In the genomic region with DNA sequence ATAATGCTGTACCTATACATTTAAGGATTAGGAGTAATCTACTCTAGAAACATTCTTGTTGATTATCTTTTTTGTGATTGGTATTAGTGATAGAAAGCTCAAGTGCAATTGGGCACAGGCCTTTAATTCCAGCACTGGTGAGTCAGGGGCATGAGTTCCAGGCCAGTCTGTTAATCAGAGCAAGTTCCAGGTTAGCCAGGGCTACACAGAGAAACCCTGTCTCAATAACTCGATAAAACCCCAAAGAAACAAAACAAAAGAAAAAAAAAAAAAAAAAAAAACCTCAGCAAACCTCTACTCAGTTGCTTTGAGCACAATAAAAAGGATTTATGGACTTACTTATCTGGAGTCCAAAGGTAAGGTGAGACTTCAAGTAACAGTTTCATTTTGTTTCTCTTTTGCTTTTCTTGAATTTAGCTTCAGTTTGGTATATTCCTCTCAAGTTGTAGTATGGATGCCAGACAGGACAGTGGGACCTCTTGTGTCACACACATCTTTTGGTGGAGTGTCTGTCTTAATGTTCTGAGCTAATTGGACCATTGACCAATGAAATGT, we compare ENCODE assay signal across 24 mouse cellular contexts. TPM values are rescaled to one million over a fixed set of nuclear protein-coding genes. Genes with fewer than 3 reads are reported as not detected.
DNase-seq lines count a peak whose midpoint lies in the region; ATAC-seq and TF ChIP-seq lines count a peak whose summit lies in the region.
"Had no signal": no experiment of that assay in that cellular context is flagged by ENCODE, and none has a peak within 500 bp of the region (broad histone marks: within the 10 kb centered on the region; RNA-seq: fewer than 3 reads in every experiment).

No protein-coding gene starts in this region.

- H3K36me3 ChIP-seq in MEL (ENCODE audit: control insufficient read depth in 1 of 2, insufficient read depth in 2 of 2, low read length in 2 of 2): peaks cover 0 to 13% of the 10 kb centered on the region in 2 experiments; a peak in 2 of 4 replicates
- H3K36me3 ChIP-seq in intestine, embryonic 16.5 days (ENCODE audit: control insufficient read depth, insufficient read depth, low read length): no peaks in the 10 kb centered on the region
- peaks cover 1% of the 10 kb centered on the region for H3K36me3 ChIP-seq in small intestine, adult 2 months (ENCODE audit: control insufficient read depth, insufficient read depth, low read length)
- H3K36me3 ChIP-seq: embryonic facial prominence, embryonic 13.5 days; embryonic facial prominence, embryonic 15.5 days; forebrain, embryonic 12.5 days had no signal

- H3K79me2 ChIP-seq in MEL (ENCODE audit: control insufficient read depth, insufficient read depth, low read length, poor library complexity): peaks cover 1% of the 10 kb centered on the region; the same call in 1 of the 2 replicates

- peak; percentile 82 for ATAC-seq in intestine, embryonic 16.5 days
- ATAC-seq in CD4-positive, CD25-positive, alpha-beta regulatory T cell, adult 4 months: no peak
- ATAC-seq: forebrain, embryonic 14.5 days; forebrain, embryonic 16.5 days; Patski had no signal

- no peak overlapping the region for H3K27ac ChIP-seq in MEL (ENCODE audit: control insufficient read depth, low read depth, low read length)
- no peak overlapping the region for H3K27ac ChIP-seq in intestine, embryonic 16.5 days (ENCODE audit: low read length)
- H3K27ac ChIP-seq in small intestine, adult 2 months (ENCODE audit: insufficient read depth, low read depth, low read length): 0 out of 2 replicates have a peak overlapping the region, but pooled peaks have one; percentile 63
- H3K27ac ChIP-seq: embryonic facial prominence, embryonic 13.5 days; embryonic facial prominence, embryonic 15.5 days; forebrain, embryonic 10.5 days; forebrain, embryonic 12.5 days had no signal

- no peak for TF ChIP-seq CTCF in MEL (IDR thresholded peaks at IDR 0.05 in 2 of 3, conservative IDR thresholded peaks at IDR 0.05 in 1 of 3; ENCODE audit: control insufficient read depth in 1 of 3, insufficient read depth in 1 of 3, low read depth in 2 of 3, low read length in 3 of 3, poor library complexity in 1 of 3, severe bottlenecking in 1 of 3)
- TF ChIP-seq CTCF in small intestine, adult 2 months (IDR thresholded peaks at IDR 0.05; ENCODE audit: extremely low read depth, insufficient read length, insufficient replicate concordance, low read depth, low read length): no peak

- H3K4me1 ChIP-seq in MEL (ENCODE audit: control insufficient read depth in 1 of 2, insufficient read depth in 2 of 2, low read length in 2 of 2): peaks cover 0 to 8% of the 10 kb centered on the region in 2 experiments; a peak in 3 of 4 replicates
- H3K4me1 ChIP-seq in intestine, embryonic 16.5 days (ENCODE audit: control insufficient read depth, insufficient read depth, low read length): no peaks in the 10 kb centered on the region; the same call in 1 of the 2 replicates
- peaks cover 12% of the 10 kb centered on the region; the same call in 1 of the 2 replicates for H3K4me1 ChIP-seq in small intestine, adult 2 months (ENCODE audit: control insufficient read depth, insufficient read depth, insufficient read length, low read length)
- H3K4me1 ChIP-seq: embryonic facial prominence, embryonic 13.5 days; embryonic facial prominence, embryonic 15.5 days; forebrain, embryonic 10.5 days; forebrain, embryonic 12.5 days had no signal

- TF ChIP-seq RAD21 in MEL (IDR thresholded peaks at IDR 0.05; ENCODE audit: low read depth, low read length): no peak

- TF ChIP-seq POLR2A in MEL (IDR thresholded peaks at IDR 0.05; ENCODE audit: control insufficient read depth in 1 of 2, insufficient read depth in 1 of 2, low read depth in 1 of 2, low read length in 2 of 2, poor library complexity in 1 of 2): no peak
- no peak for TF ChIP-seq POLR2A in small intestine, adult 2 months (IDR thresholded peaks at IDR 0.05; ENCODE audit: low read depth, low read length)

- H3K27me3 ChIP-seq in MEL (ENCODE audit: control insufficient read depth in 1 of 2, insufficient read depth in 2 of 2, low read length in 2 of 2): no peaks in the 10 kb centered on the region
- no peaks in the 10 kb centered on the region for H3K27me3 ChIP-seq in intestine, embryonic 16.5 days (replicated peaks; ENCODE audit: control insufficient read depth, insufficient read depth, low read length)
- H3K27me3 ChIP-seq in small intestine, adult 2 months (ENCODE audit: control insufficient read depth, insufficient read depth, low read length): no peaks in the 10 kb centered on the region
- H3K27me3 ChIP-seq: embryonic facial prominence, embryonic 13.5 days; embryonic facial prominence, embryonic 15.5 days; forebrain, embryonic 12.5 days; Patski had no signal

- H3K4me3 ChIP-seq in MEL (ENCODE audit: control insufficient read depth in 1 of 2, insufficient read depth in 1 of 2, low read depth in 2 of 2, low read length in 2 of 2): peak overlapping the region in 1 of 2 experiments; percentile 35; a peak in 2 of 4 replicates
- no peak overlapping the region for H3K4me3 ChIP-seq in intestine, embryonic 16.5 days (ENCODE audit: low read length)
- no peak overlapping the region for H3K4me3 ChIP-seq in small intestine, adult 2 months (ENCODE audit: low read depth, low read length)
- H3K4me3 ChIP-seq: embryonic facial prominence, embryonic 13.5 days; embryonic facial prominence, embryonic 15.5 days; erythroblast, embryonic 14.5 days; forebrain, embryonic 10.5 days; forebrain, embryonic 12.5 days had no signal

- H3K9ac ChIP-seq in MEL (ENCODE audit: control insufficient read depth, low read depth, low read length, poor library complexity, severe bottlenecking): no peak overlapping the region
- H3K9ac ChIP-seq in intestine, embryonic 16.5 days (ENCODE audit: low read depth, low read length): no peak overlapping the region
- H3K9ac ChIP-seq: embryonic facial prominence, embryonic 13.5 days; embryonic facial prominence, embryonic 15.5 days; forebrain, embryonic 12.5 days had no signal

- no peak overlapping the region for H3K4me2 ChIP-seq in intestine, embryonic 16.5 days (ENCODE audit: low read depth, low read length)
- H3K4me2 ChIP-seq: embryonic facial prominence, embryonic 13.5 days; embryonic facial prominence, embryonic 15.5 days; forebrain, embryonic 12.5 days had no signal

- H3K9me3 ChIP-seq in MEL (replicated peaks; ENCODE audit: insufficient read depth, low read length): no peaks in the 10 kb centered on the region
- H3K9me3 ChIP-seq in intestine, embryonic 16.5 days (ENCODE audit: control insufficient read depth, low read length): no peaks in the 10 kb centered on the region
- H3K9me3 ChIP-seq: embryonic facial prominence, embryonic 13.5 days; embryonic facial prominence, embryonic 15.5 days; forebrain, embryonic 10.5 days; forebrain, embryonic 12.5 days had no signal

- WGBS in intestine, embryonic 16.5 days: 57% methylated on average over 1 of the region's 1 CpGs
- 9% methylated on average over 1 of the region's 1 CpGs for WGBS in small intestine, adult 2 months

- TF ChIP-seq EP300 in MEL (IDR thresholded peaks at IDR 0.05; ENCODE audit: low read depth in 1 of 2, low read length in 2 of 2): no peak

- DNase-seq in MEL (ENCODE audit: low read depth, low spot score): no peak
- DNase-seq in right cerebral cortex, postnatal 36 days (ENCODE audit: low spot score in 2 of 2): no peak
- no peak for DNase-seq in T-cell, adult 2 months (ENCODE audit: low spot score)
- DNase-seq: adrenal gland, adult 2 months; adrenal gland, postnatal 10 days; adrenal gland, postnatal 25 days; cerebellum, adult 11 months; cerebellum, adult 18-20 months; cerebellum, adult 8-10 months; cerebellum, adult 9-11 months; cerebellum, postnatal 14 days; cerebellum, postnatal 36 days; embryo, embryonic 11 days had no signal

TF ChIP-seq in MEL, 35 proteins besides CTCF, POLR2A, EP300 and RAD21:
- TF ChIP-seq ZNF384 (IDR thresholded peaks at IDR 0.05; ENCODE audit: low read depth, low read length) (0 out of 2 replicates have a peak, but pooled peaks have one; percentile 21), MAZ (IDR thresholded peaks at IDR 0.05; ENCODE audit: low read depth, low read length) (no peak), RCOR1 (IDR thresholded peaks at IDR 0.05; ENCODE audit: low read depth, low read length) (no peak), JUND (IDR thresholded peaks at IDR 0.05; ENCODE audit: low read depth, low read length) (no peak), UBTF (IDR thresholded peaks at IDR 0.05; ENCODE audit: borderline replicate concordance, insufficient read depth, low read depth, low read length) (no peak)

RNA-seq across cellular contexts. Expression of a gene that starts 7.1 kb away (rescaled TPM):
- 10.9 and 14.8 TPM in 2 replicates for total RNA-seq in MEL (2012; rRNA removed)
- polyA plus RNA-seq in MEL (2012; ENCODE audit: insufficient read depth in 1 of 2, insufficient read length in 2 of 2, low read depth in 1 of 2, low replicate concordance in 2 of 2, missing spikeins in 1 of 2): 10 to 100 TPM in 1 of 2 experiments, not detected in 1; 17.9 TPM
- polyA plus RNA-seq in intestine, embryonic 16.5 days (2015; fragmentation: Nextera tagmentation; extraction: Ambion mirVana): 5.9 and 6.0 TPM in 2 replicates
- polyA plus RNA-seq in small intestine, adult 2 months (2012; rRNA removed): 10.0 and 41.1 TPM in 2 replicates
- 10 to 100 TPM; 13.4 to 14.0 TPM for polyA plus RNA-seq in CD4-positive, CD25-positive, alpha-beta regulatory T cell, adult 4 months (2017; shearing (Covaris generic))
